Mouse (Mus musculus) CH12.LX (cell line): Measurements from ENCODE around the gene Rb1.

ENCODE experiments used
- CTCF ChIP-seq, 2 experiments: IDR thresholded peaks in 1 of 2; conservative IDR thresholded peaks in 1 of 2; 2 replicates each; pipeline ENCODE4 v1.5.1; 2011 to 2012; ENCODE audit warnings: low read depth in 2 of 2, low read length in 2 of 2, improper control_type of control experiment in 1 of 2, inconsistent platforms in 1 of 2, mild to moderate bottlenecking in 1 of 2, moderate library complexity in 1 of 2
- MAFK ChIP-seq: IDR thresholded peaks from 2 replicates; pipeline ENCODE4 v1.6.1; 2011; ENCODE audit warnings: low read length, improper control_type of control experiment; ENCODE audit not compliant: insufficient replicate concordance
- MEF2A ChIP-seq: IDR thresholded peaks from 2 replicates; pipeline ENCODE4 v1.6.1; 2014; ENCODE audit warnings: low read depth, mild to moderate bottlenecking, inconsistent platforms, low read length, improper control_type of control experiment, borderline replicate concordance
- NRF1 ChIP-seq: IDR thresholded peaks from 2 replicates; pipeline ENCODE4 v1.6.1; 2014; ENCODE audit warnings: low read depth, mild to moderate bottlenecking, inconsistent platforms, low read length, improper control_type of control experiment, moderate library complexity
- TCF12 ChIP-seq: IDR thresholded peaks from 2 replicates; pipeline ENCODE4 v1.6.1; 2014; ENCODE audit warnings: low read depth, mild to moderate bottlenecking, inconsistent platforms, low read length, improper control_type of control experiment
- USF1 ChIP-seq: IDR thresholded peaks from 2 replicates; pipeline ENCODE4 v1.6.1; 2014; ENCODE audit warnings: low read depth, mild to moderate bottlenecking, inconsistent platforms, low read length, improper control_type of control experiment
- ZMIZ1 ChIP-seq: IDR thresholded peaks from 2 replicates; pipeline ENCODE4 v1.6.1; 2012; ENCODE audit warnings: low read depth, mild to moderate bottlenecking, inconsistent platforms, low read length, improper control_type of control experiment

GRCm38 (mm10) chr14:73312909-73313308 is 12.7 kb downstream of the Rb1 start:
- TF ChIP-seq CTCF (conservative IDR thresholded peaks at IDR 0.05 in 1 of 2, IDR thresholded peaks at IDR 0.05 in 1 of 2; ENCODE audit: low read depth in 2 of 2, low read length in 2 of 2) (no peak), NRF1 (no peak), USF1 (no peak), ZMIZ1 (no peak), MAFK (no peak), TCF12 (no peak), MEF2A (no peak)
